Mouse (Mus musculus): ENCODE results near the gene Galntl6.

GRCm38 (mm10) chr8:58534631-58535030 is 377.8 kb downstream of the Galntl6 start:
- TF ChIP-seq MAFK (IDR thresholded peaks at IDR 0.05; ENCODE audit: insufficient read depth, low read depth, low read length): no peak
- no peak for TF ChIP-seq ZC3H11A (IDR thresholded peaks at IDR 0.05; ENCODE audit: borderline replicate concordance, low read depth, low read length)
- no peak for TF ChIP-seq HCFC1 (IDR thresholded peaks at IDR 0.05; ENCODE audit: borderline replicate concordance, insufficient read depth, low read length)
- TF ChIP-seq ZNF384 (IDR thresholded peaks at IDR 0.05; ENCODE audit: low read depth, low read length): no peak
- no peak for TF ChIP-seq CHD2 (IDR thresholded peaks at IDR 0.05; ENCODE audit: low read depth, low read length)

Data from ES-E14 (cell line).